8 mouse cellular contexts compared by ENCODE assay signal in the genomic region with DNA sequence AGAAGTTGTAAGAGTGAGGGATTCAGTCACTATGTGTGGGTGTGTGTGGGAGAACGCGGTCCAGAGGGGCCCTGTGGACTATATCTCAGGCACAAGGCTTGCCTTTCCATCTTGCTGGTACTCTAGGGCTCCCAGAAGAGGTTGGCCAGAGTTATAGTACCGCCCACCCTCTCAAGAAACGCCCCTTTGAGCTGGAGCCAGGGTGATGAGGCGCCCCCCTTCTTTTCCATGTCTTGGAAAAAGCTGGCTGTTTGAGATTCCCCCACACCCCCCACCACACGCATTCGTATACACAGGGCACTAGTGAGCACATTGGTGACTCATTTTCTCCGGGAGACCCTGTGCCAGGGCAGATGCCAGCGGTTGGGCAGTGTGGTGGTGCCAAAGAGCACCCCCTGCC. TPM values are rescaled to one million over a fixed set of nuclear protein-coding genes. Genes with fewer than 3 reads are reported as not detected.
A peak's percentile ranks its signal among the peaks of the same experiment; 100 is the strongest.
DNase-seq lines count a peak whose midpoint lies in the region; ATAC-seq and TF ChIP-seq lines count a peak whose summit lies in the region.

No protein-coding gene starts in this region.

- H3K9ac ChIP-seq in hindbrain, embryonic 16.5 days (ENCODE audit: low read depth, low read length) = peak overlapping the region; percentile 75
- H3K9ac ChIP-seq in lung, postnatal 0 days (replicated peaks; ENCODE audit: low read depth) = peak overlapping the region; percentile 66; the same call in 1 of the 2 replicates

- intact Hi-C loops in left cerebral cortex, postnatal 14 days (cut with DNase I) = loop anchor here (5.0 kb wide), 2 partner anchors 34 to 36 kb away; no protein-coding TSS in a partner anchor

- TF ChIP-seq EP300 in lung, postnatal 0 days (IDR thresholded peaks at IDR 0.05) = no peak

- peaks cover 51% of the 10 kb centered on the region for H3K27me3 ChIP-seq in embryonic facial prominence, embryonic 10.5 days (replicated peaks; ENCODE audit: low read depth, poor library complexity, severe bottlenecking)
- peaks cover 31% of the 10 kb centered on the region for H3K27me3 ChIP-seq in hindbrain, embryonic 16.5 days (replicated peaks; ENCODE audit: control insufficient read depth, insufficient read depth, low read length)
- H3K27me3 ChIP-seq in lung, postnatal 0 days (replicated peaks; ENCODE audit: insufficient read depth, low read length) = peaks cover 6% of the 10 kb centered on the region; the same call in 1 of the 2 replicates

- no peak; the same call in 1 of the 2 replicates for TF ChIP-seq CTCF in lung, postnatal 0 days (IDR thresholded peaks at IDR 0.05)

- 0 out of 2 replicates have a peak, but pooled peaks have one; percentile 7 for ATAC-seq in cerebellum, adult (ENCODE audit: insufficient number of reproducible peaks, low FRiP score, low TSS enrichment)
- ATAC-seq in hindbrain, embryonic 16.5 days = peak; percentile 28
- ATAC-seq in lung, postnatal 0 days = peak; percentile 62
- no peak for ATAC-seq in megakaryocyte progenitor cell, adult 5-6 weeks (replicated peaks; ENCODE audit: poor library complexity)

- no peaks in the 10 kb centered on the region; the same call in 1 of the 2 replicates for H3K36me3 ChIP-seq in embryonic facial prominence, embryonic 10.5 days (replicated peaks)
- no peaks in the 10 kb centered on the region for H3K36me3 ChIP-seq in hindbrain, embryonic 16.5 days (ENCODE audit: control insufficient read depth, insufficient read depth, low read length)
- H3K36me3 ChIP-seq in lung, postnatal 0 days (ENCODE audit: insufficient read depth, low read length) = no peaks in the 10 kb centered on the region

- DNase-seq in cerebellum, postnatal 25 days = no peak
- peak; percentile 26 for DNase-seq in embryonic facial prominence, embryonic 10.5 days (ENCODE audit: low spot score)
- peak; percentile 70 for DNase-seq in lung, postnatal 0 days (ENCODE audit: low spot score)
- no peak for DNase-seq in left cerebral cortex, postnatal 14 days (ENCODE audit: low spot score in 2 of 2)
- DNase-seq in right cerebral cortex, postnatal 36 days (ENCODE audit: low spot score in 2 of 2) = no peak

- peak overlapping the region; percentile 95 for H3K4me3 ChIP-seq in embryonic facial prominence, embryonic 10.5 days
- peak overlapping the region; percentile 68 for H3K4me3 ChIP-seq in hindbrain, embryonic 16.5 days (ENCODE audit: low read length)
- H3K4me3 ChIP-seq in lung, postnatal 0 days (ENCODE audit: low read depth, low read length) = peak overlapping the region; percentile 74

- WGBS in embryonic facial prominence, embryonic 10.5 days = 31% methylated on average over 9 of the region's 9 CpGs
- 22% methylated on average over 9 of the region's 9 CpGs for WGBS in hindbrain, embryonic 16.5 days
- 10% methylated on average over 9 of the region's 9 CpGs for WGBS in lung, postnatal 0 days

- no peaks in the 10 kb centered on the region for H3K9me3 ChIP-seq in embryonic facial prominence, embryonic 10.5 days
- H3K9me3 ChIP-seq in hindbrain, embryonic 16.5 days (ENCODE audit: control insufficient read depth, low read length) = no peaks in the 10 kb centered on the region
- no peaks in the 10 kb centered on the region for H3K9me3 ChIP-seq in lung, postnatal 0 days (ENCODE audit: low read length)

- peaks cover 44% of the 10 kb centered on the region for H3K4me1 ChIP-seq in embryonic facial prominence, embryonic 10.5 days
- H3K4me1 ChIP-seq in hindbrain, embryonic 16.5 days (ENCODE audit: control insufficient read depth, insufficient read depth, low read depth, low read length) = peaks cover 22% of the 10 kb centered on the region
- H3K4me1 ChIP-seq in lung, postnatal 0 days (ENCODE audit: insufficient read depth, low read depth, low read length) = peaks cover 12% of the 10 kb centered on the region

- peak overlapping the region; percentile 90 for H3K27ac ChIP-seq in embryonic facial prominence, embryonic 10.5 days (replicated peaks)
- no peak overlapping the region for H3K27ac ChIP-seq in hindbrain, embryonic 16.5 days (ENCODE audit: low read depth, low read length)
- peak overlapping the region; percentile 64; the same call in 1 of the 2 replicates for H3K27ac ChIP-seq in lung, postnatal 0 days (ENCODE audit: low read length)

- peak overlapping the region; percentile 100 for H3K4me2 ChIP-seq in hindbrain, embryonic 16.5 days (ENCODE audit: low read length)
- H3K4me2 ChIP-seq in lung, postnatal 0 days (replicated peaks; ENCODE audit: low read depth, low read length) = peak overlapping the region; percentile 100

RNA-seq across cellular contexts. Expression of a gene that starts 2.8 kb away (rescaled TPM):
- polyA plus RNA-seq in embryonic facial prominence, embryonic 10.5 days (2016; fragmentation: Nextera tagmentation; extraction: Ambion mirVana) = 4.3 and 5.3 TPM in 2 replicates
- polyA plus RNA-seq in hindbrain, embryonic 16.5 days (2015; fragmentation: Nextera tagmentation; extraction: Ambion mirVana) = 2.7 and 3.1 TPM in 2 replicates
- 7.2 and 9.1 TPM in 2 replicates for polyA plus RNA-seq in lung, postnatal 0 days (2015; fragmentation: Nextera tagmentation; extraction: Ambion mirVana)
- 1 to 10 TPM; 3.1 to 3.4 TPM for total RNA-seq in left cerebral cortex, postnatal 14 days (2021)
- total RNA-seq in megakaryocyte progenitor cell, adult 5-6 weeks (2015) = 0.07 and 0.15 TPM in 2 replicates
- total RNA-seq in megakaryocyte progenitor cell, adult 5-6 weeks (2017) = 0.10 and 0.29 TPM in 2 replicates

RNA-seq across cellular contexts. Expression of a gene that starts 44.6 kb away (rescaled TPM):
- polyA plus RNA-seq in embryonic facial prominence, embryonic 10.5 days (2016; fragmentation: Nextera tagmentation; extraction: Ambion mirVana) = not detected in 2 replicates
- not detected in 2 replicates for polyA plus RNA-seq in hindbrain, embryonic 16.5 days (2015; fragmentation: Nextera tagmentation; extraction: Ambion mirVana)
- not detected in 2 replicates for polyA plus RNA-seq in lung, postnatal 0 days (2015; fragmentation: Nextera tagmentation; extraction: Ambion mirVana)
- total RNA-seq in left cerebral cortex, postnatal 14 days (2021) = not detected
- total RNA-seq in megakaryocyte progenitor cell, adult 5-6 weeks (2015) = not detected in 2 replicates
- total RNA-seq in megakaryocyte progenitor cell, adult 5-6 weeks (2017) = not detected in 2 replicates

Comparison
In these comparisons a context has a peak if more than half of its experiments do, and no peak if none do; other contexts are left out.
1. DNase-seq: peak in embryonic facial prominence, embryonic 10.5 days (single experiment) and lung, postnatal 0 days (single experiment); none in cerebellum, postnatal 25 days (0 of 2), left cerebral cortex, postnatal 14 days (0 of 2) and right cerebral cortex, postnatal 36 days (0 of 2).
2. Peak in every context shown above with its lines, with median percentiles within 50 percentile points of each other: H3K4me3 ChIP-seq.